Mouse (Mus musculus): Measurements from ENCODE around the gene Defa37.
"Not testable (repeated sequence)": the region's sequence is repeated elsewhere in the genome, so short reads cannot be mapped to it uniquely, and the experiment has no call there.

Gene Defa37

DNA sequence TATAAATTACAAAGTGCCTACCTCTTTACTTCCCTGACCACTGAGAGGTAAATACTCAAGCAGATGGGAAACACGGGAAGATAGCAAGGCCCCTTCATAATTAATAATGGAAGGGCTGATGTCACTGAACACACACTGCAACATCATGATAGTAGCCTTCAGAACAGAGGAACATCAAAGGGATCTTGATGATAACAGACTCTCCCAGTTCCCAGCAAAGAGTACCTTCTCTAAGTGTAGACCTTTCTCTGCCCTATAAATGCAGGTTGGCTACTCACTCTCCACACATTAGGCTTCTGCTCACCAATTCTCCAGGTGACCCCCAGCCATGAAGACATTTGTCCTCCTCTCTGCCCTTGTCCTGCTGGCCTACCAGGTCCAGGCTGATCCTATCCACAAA lies at the start of gene Defa37:
Gene Defa37, plus strand, starts transcription at position 301 of the 400 bp plus-strand sequence.
- not testable (repeated sequence) for DNase-seq

GRCm38 (mm10) chr8:21528732-21529131 lies 36.5 kb upstream of the Defa37 start, which contains the start of gene Defa32:
Gene Defa32 (plus strand): TSS chr8:21529032.
- DNase-seq: not testable (repeated sequence)

GRCm38 (mm10) chr8:21582706-21583105 lies 17.5 kb downstream of the Defa37 start, which contains the start of gene Defa28:
Gene Defa28 (plus strand): TSS chr8:21583006.
- DNase-seq: not testable (repeated sequence)

DNA sequence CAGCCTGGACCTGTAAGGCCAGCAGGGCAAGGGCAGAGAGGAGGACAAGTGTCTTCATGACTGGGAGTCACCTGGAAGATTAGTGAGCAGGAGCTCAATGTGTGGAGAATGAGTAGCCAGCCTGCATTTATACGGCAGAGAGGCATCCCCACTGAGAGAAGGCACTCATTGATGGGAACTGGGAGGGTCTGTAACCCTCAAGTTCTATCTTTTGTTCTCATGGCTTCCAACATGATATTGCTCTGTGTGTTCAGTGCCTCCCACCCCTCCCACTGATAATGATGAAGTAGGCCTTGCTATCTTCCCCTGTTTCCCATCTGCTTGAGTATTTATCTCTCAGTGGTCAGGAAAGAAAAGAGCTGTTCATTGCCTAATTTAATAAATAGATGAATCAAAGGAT lies 29.2 kb downstream of the Defa37 start, which contains the start of gene Gm7861:
Gene Gm7861, minus strand, starts transcription at position 101 of the 400 bp plus-strand sequence.
- DNase-seq: not testable (repeated sequence)

Measured in cerebellum, adult 9-11 months (tissue).